Mouse (Mus musculus): Measurements from ENCODE around the gene Nr1d2. TPM values are rescaled to one million over a fixed set of nuclear protein-coding genes. Genes with fewer than 3 reads are reported as not detected.
"Not testable (repeated sequence)": the region's sequence is repeated elsewhere in the genome, so short reads cannot be mapped to it uniquely, and the experiment has no call there.

Gene Nr1d2
- polyA plus RNA-seq, 2 experiments: 0.85 to 1.3 TPM

DNA sequence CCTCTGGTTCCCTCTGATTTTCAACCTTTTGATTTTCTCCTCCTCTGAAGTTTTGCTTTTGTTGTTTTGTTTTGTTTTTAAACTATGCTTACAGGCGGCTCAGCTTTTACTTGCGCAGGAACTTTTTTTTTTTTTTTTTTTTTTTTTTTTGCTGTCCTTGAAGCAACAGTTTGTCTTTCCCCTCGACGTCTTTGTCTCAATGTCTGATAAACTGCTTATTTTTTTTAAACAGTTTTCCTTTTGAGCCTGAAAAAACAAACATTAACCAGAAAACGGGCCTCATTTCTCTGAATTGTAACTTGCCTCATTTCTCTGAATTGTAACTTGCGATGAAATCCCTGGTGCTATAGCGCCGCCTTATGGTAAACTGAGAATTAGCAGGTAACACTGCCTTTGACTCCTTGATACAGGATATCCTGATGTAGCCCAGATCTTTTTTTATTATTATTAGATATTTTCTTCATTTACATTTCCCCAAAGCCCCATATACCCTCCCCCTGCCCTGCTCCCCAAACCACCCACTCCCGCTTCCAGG is 52.0 kb downstream of the Nr1d2 start:
- no peak overlapping the region for H3K27ac ChIP-seq
- 23% methylated on average over 9 of the region's 9 CpGs for WGBS (ENCODE audit: insufficient replicate concordance)

GRCm38 (mm10) chr14:18177531-18177930 is 61.4 kb downstream of the Nr1d2 start:
- H3K9me3 ChIP-seq (ENCODE audit: control insufficient read depth, low read length); H3K36me3 ChIP-seq (replicated peaks; ENCODE audit: control insufficient read depth, insufficient read depth, low read depth); H3K4me3 ChIP-seq (ENCODE audit: insufficient read depth in 1 of 2, low read depth in 2 of 2, low read length in 2 of 2); H3K4me1 ChIP-seq (replicated peaks; ENCODE audit: control insufficient read depth in 2 of 2, insufficient read depth in 2 of 2, low read length in 1 of 2); ATAC-seq (ENCODE audit: insufficient read depth); H3K4me2 ChIP-seq (ENCODE audit: low read depth); H3K9ac ChIP-seq (replicated peaks); H3K27ac ChIP-seq; H3K27me3 ChIP-seq (ENCODE audit: control insufficient read depth, insufficient read depth, low read length); DNase-seq (ENCODE audit: low read depth in 3 of 3, low spot score in 3 of 3): not testable (repeated sequence)
- WGBS (ENCODE audit: insufficient replicate concordance): 34% methylated on average over 2 of the region's 2 CpGs

More for the DNA sequence above, 52.0 kb downstream of the Nr1d2 start:
- Histone ChIP-seq H3K27me3 (ENCODE audit: control insufficient read depth, insufficient read depth, low read length) (no peaks in the 10 kb centered on the region), H3K9me3 (ENCODE audit: control insufficient read depth, low read length) (no peaks in the 10 kb centered on the region), H3K4me2 (ENCODE audit: low read depth) (peak overlapping the region; percentile 40; the same call in 1 of the 2 replicates), H3K36me3 (replicated peaks; ENCODE audit: control insufficient read depth, insufficient read depth, low read depth) (no peaks in the 10 kb centered on the region), H3K9ac (replicated peaks) (no peak overlapping the region; the same call in 1 of the 2 replicates), H3K4me1 (replicated peaks; ENCODE audit: control insufficient read depth in 2 of 2, insufficient read depth in 2 of 2, low read length in 1 of 2) (no peaks in the 10 kb centered on the region; a peak in 1 of 4 replicates), H3K4me3 (ENCODE audit: insufficient read depth in 1 of 2, low read depth in 2 of 2, low read length in 2 of 2) (no peak overlapping the region)
- ATAC-seq (ENCODE audit: insufficient read depth): no peak
- TF ChIP-seq CTCF (IDR thresholded peaks at IDR 0.05; ENCODE audit: low read depth) (peak; percentile 58), EP300 (IDR thresholded peaks at IDR 0.05; ENCODE audit: low read depth) (no peak)
- DNase-seq (ENCODE audit: low read depth in 3 of 3, low spot score in 3 of 3): peak; percentile 34 to 56 (median 35)

DNA sequence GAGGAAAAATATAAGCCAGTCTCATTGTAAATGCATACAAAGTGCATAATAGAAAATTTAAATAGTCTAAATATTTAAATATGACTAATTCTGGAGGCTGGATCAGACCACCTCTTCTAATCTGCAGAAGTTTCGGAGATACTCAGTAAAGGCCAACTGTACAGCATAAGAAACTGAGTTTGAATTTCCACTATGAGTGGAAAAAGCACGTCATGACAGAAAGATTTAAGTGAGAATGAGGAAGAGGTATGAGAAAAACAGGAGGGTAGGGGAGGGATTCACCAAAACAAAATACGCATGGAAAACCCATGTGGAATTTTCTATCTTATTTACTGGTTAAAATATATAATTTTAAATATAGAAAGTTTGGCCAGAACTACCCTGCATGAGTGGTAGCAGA is 71.3 kb downstream of the Nr1d2 start:
- H3K27me3 ChIP-seq (ENCODE audit: control insufficient read depth, insufficient read depth, low read length): no peaks in the 10 kb centered on the region
- no peak overlapping the region for H3K4me2 ChIP-seq (ENCODE audit: low read depth)
- no peaks in the 10 kb centered on the region for H3K9me3 ChIP-seq (ENCODE audit: control insufficient read depth, low read length)
- no peaks in the 10 kb centered on the region for H3K4me1 ChIP-seq (replicated peaks; ENCODE audit: control insufficient read depth in 2 of 2, insufficient read depth in 2 of 2, low read length in 1 of 2)
- H3K4me3 ChIP-seq (ENCODE audit: insufficient read depth in 1 of 2, low read depth in 2 of 2, low read length in 2 of 2): no peak overlapping the region
- 49% methylated on average over 3 of the region's 3 CpGs for WGBS (ENCODE audit: insufficient replicate concordance)
- no peaks in the 10 kb centered on the region for H3K36me3 ChIP-seq (replicated peaks; ENCODE audit: control insufficient read depth, insufficient read depth, low read depth)
- no peak for TF ChIP-seq CTCF (IDR thresholded peaks at IDR 0.05; ENCODE audit: low read depth)
- no peak for TF ChIP-seq EP300 (IDR thresholded peaks at IDR 0.05; ENCODE audit: low read depth)
- no peak overlapping the region for H3K9ac ChIP-seq (replicated peaks)
- DNase-seq (ENCODE audit: low read depth in 3 of 3, low spot score in 3 of 3) (no peak), ATAC-seq (ENCODE audit: insufficient read depth) (no peak)
- no peak overlapping the region for H3K27ac ChIP-seq

GRCm38 (mm10) chr14:18167041-18167440 is 71.9 kb downstream of the Nr1d2 start:
- no peak overlapping the region for H3K27ac ChIP-seq
- no peak overlapping the region for H3K4me3 ChIP-seq (ENCODE audit: insufficient read depth in 1 of 2, low read depth in 2 of 2, low read length in 2 of 2)
- no peaks in the 10 kb centered on the region for H3K36me3 ChIP-seq (replicated peaks; ENCODE audit: control insufficient read depth, insufficient read depth, low read depth)
- no peaks in the 10 kb centered on the region for H3K9me3 ChIP-seq (ENCODE audit: control insufficient read depth, low read length)
- no peaks in the 10 kb centered on the region for H3K27me3 ChIP-seq (ENCODE audit: control insufficient read depth, insufficient read depth, low read length)
- peak in 1 of 3 experiments; percentile 38 for DNase-seq (ENCODE audit: low read depth in 3 of 3, low spot score in 3 of 3)
- TF ChIP-seq CTCF (IDR thresholded peaks at IDR 0.05; ENCODE audit: low read depth) (peak; percentile 58; the same call in 1 of the 2 replicates), EP300 (IDR thresholded peaks at IDR 0.05; ENCODE audit: low read depth) (no peak)
- no peak overlapping the region for H3K4me2 ChIP-seq (ENCODE audit: low read depth)
- H3K4me1 ChIP-seq (replicated peaks; ENCODE audit: control insufficient read depth in 2 of 2, insufficient read depth in 2 of 2, low read length in 1 of 2): no peaks in the 10 kb centered on the region
- ATAC-seq (ENCODE audit: insufficient read depth): no peak
- H3K9ac ChIP-seq (replicated peaks): no peak overlapping the region

Small RNA genes lying within 50 kb of the gene (microRNA-seq; reads per million reads assigned to microRNA genes)
- not detected for gene Gm44469

Other genes with a start within 250 kb of the Nr1d2 start
- gene Nkiras1, start 32.0 kb upstream of the Nr1d2 start, polyA plus RNA-seq (2012; rRNA removed): 4.1 and 8.9 TPM in 2 replicates
- 7.0 and 8.5 TPM in 2 replicates for gene Nkiras1, start 32.0 kb upstream of the Nr1d2 start, polyA plus RNA-seq (2014; fragmentation: Nextera tagmentation; extraction: Ambion mirVana)
- gene Rpl15, start 32.3 kb upstream of the Nr1d2 start, polyA plus RNA-seq (2012; rRNA removed): 372 and 626 TPM in 2 replicates
- gene Rpl15, start 32.3 kb upstream of the Nr1d2 start, polyA plus RNA-seq (2014; fragmentation: Nextera tagmentation; extraction: Ambion mirVana): 382 and 390 TPM in 2 replicates
- gene Ube2e1, start 92.7 kb upstream of the Nr1d2 start, polyA plus RNA-seq (2012; rRNA removed): 13.8 and 20.9 TPM in 2 replicates
- 11.6 and 13.1 TPM in 2 replicates for gene Ube2e1, start 92.7 kb upstream of the Nr1d2 start, polyA plus RNA-seq (2014; fragmentation: Nextera tagmentation; extraction: Ambion mirVana)

All from liver, embryonic 14.5 days (tissue).